Mouse (Mus musculus): ENCODE measurements around the gene Gm11627.
"Not testable (repeated sequence)": the region's sequence is repeated elsewhere in the genome, so short reads cannot be mapped to it uniquely, and the experiment has no call there.

Gene Gm11627

DNA sequence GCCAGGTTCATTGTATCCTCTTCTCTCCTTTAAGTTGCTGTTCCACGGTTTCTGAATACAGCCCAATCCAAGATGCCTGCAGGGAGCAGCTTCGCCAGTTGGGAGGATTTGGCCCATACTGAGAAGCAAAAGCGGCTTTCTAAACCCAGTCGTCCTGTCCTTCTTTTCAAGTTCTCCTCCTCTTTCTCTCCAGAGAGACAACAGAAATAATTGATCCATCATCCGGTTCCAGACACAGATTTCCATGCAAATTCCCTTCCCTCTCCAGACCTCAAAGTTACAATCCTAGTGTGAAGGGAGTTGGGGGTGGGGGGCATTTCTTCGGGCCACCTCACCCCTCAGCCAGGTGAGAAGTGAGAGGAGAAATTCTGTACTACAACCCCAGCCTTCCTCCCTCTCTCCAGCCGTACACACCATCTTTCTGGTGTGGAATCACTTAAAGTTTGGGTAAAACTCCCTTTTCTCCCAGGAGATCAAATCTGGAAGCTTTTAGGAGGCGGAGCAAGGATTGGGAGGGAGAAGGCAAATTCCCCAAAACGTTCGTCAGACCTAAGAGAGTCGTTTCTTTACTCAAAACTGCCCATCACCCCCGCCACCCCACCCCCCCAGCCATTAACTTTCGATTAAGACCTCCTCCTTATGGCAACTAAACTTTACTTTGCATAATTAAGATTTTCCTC is 23.7 kb upstream of the Gm11627 start:
- no peak for DNase-seq

GRCm38 (mm10) chr11:102599912-102600311 is 20.7 kb upstream of the Gm11627 start:
- no peak for DNase-seq

DNA sequence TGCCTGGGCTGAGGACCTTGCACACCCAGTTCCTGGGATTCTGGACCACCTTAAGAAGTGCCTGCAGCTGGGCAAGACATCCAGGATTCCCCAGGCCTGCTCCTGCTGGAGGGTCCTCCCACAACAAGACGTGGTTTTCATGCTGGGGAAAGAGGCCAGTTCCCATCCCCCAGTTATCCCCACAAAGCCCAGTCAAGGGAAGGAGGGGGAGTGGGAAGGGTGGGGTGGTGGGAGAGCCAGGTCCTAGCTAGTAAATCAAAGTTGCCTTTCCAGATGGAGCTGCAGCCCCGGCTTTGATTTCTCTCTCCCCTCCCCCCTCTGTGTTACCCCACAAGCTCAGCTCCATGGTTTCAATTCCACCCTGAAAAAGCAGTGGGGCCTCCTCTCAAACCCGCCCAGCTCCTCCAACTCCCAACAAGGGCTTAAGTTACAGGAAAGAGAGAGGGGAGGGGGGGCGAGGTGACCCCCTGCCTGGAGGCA is 16.1 kb upstream of the Gm11627 start:
- DNase-seq = no peak

GRCm38 (mm10) chr11:102587554-102587953 is 8.3 kb upstream of the Gm11627 start:
- no peak for DNase-seq

DNA sequence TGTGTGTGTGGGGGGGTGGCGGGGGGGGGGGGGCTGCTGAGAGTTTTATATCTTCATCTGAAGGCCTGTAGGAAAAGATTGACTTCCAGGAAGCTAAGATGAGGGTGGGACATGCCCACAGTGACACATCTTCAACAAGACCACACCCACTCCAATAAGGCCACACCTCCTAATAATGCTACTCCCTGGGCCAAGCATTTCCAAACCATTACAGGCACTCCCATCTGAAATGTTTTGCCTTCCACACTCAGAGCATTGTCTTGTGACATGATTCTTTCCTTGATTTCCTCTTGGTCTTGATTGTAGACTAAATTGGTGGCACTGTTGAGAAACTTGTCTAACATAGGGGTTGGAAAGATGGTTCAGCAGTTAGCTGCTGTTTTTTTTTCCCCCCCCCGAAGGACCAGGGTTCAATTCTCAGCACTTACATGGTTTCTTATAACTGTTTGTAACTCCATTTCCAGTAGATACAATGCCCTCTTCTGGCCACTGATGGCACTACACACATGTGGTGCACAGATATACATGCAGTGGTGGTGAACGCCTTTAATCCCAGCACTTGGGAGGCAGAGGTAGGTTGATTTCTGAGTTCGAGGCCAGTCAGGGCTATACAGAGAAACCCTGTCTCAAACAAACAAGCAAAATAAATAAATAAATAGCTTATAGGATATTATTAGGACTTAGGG is 7.3 kb upstream of the Gm11627 start:
- DNase-seq = no peak

GRCm38 (mm10) chr11:102582736-102583135 is 3.5 kb upstream of the Gm11627 start:
- no peak for DNase-seq

- DNase-seq = peak; percentile 39 to 65
Observed at GRCm38 (mm10) chr11:102582016-102582610, 2.9 kb upstream of the Gm11627 start.

- DNase-seq = no peak
Observed at GRCm38 (mm10) chr11:102581281-102582015, 2.2 kb upstream of the Gm11627 start.

- no peak for DNase-seq
Observed at GRCm38 (mm10) chr11:102580034-102580330, 721 bp upstream of the Gm11627 start.

- peak; percentile 75 to 95 for DNase-seq
Observed at GRCm38 (mm10) chr11:102578341-102579118, 731 bp downstream of the Gm11627 start.

DNA sequence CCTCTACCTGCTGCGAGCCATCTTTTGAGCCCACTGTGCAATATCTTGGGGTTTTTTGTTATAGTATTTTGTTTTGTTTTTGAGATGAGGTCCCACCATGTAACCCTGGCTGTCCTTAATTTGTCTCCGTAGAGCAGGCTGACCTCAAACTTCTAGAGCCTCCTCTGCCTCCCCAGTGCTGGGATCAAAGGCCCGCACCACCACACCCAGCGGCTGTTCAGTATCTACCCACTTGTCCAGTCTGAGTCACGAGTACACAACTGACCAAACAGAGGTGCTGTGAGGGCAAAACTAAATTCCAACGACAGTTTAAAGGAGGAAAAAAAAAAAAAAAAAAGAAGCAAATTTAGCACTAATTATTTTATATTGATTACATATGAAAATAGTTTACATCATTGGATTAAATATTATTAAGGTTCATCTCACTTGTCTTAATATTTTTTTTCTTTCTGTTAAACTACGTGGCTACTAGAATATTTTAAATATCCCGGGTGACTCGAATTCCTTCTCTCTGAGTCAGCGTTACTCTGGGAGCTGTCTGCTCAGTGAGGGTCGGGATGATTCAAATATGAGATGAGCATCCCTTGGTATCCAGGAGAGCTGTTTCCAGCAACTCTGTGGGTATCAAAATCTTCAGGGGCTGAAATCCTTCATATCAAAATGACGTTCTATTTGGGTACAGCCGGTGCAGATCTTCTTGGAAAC is 3.1 kb downstream of the Gm11627 start:
- DNase-seq = no peak

DNA sequence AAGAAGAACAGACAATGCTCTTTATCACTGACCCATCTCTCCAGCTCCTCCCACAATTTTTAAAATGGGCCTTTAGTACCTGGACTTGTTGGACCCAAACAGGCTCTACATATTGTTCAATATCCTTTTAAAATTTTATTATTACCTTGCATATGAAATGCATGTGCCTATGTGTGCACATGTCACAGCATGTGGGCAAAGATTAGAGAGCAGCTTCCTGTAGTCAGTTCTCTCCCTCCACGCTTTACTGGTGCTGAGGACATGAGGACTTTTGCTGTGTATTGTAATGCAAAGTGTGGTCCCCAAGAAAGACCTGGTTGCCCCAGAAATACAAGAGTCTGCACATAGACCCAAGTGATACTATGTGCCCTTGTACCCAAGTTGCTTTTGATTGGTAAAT is 4.2 kb downstream of the Gm11627 start:
- no peak for DNase-seq

- DNase-seq = peak; percentile 80 to 95
Observed at GRCm38 (mm10) chr11:102572866-102573663, 6.2 kb downstream of the Gm11627 start.

DNA sequence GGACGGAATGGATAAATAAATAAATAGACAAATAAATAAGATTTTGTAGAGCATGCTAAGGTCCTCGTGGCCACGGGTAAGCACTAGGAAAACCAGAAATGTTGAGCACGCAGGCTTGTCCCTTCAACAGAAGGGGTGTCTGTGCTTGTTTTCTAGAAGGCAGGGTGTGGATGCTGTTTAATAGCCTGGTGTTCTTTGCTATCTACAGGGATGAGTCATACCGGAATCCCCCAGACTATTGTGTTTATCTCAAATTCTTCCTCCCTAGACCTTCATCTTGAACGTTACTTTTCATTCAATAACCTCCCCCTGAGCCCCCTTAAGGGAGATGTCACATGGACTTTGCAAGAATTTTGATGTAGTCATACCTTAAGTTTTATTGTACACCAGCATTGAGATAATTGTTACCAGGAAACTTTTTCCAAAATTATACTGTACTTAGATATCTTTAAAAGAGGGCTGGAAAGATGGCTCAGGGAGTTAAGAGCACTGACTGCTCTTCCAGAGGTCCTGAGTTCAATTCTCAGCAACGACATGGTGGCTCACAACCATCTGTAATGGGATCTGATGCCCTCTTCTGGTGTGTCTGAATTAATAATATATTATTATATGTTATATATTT is 10.4 kb downstream of the Gm11627 start:
- DNase-seq = no peak

GRCm38 (mm10) chr11:102568191-102568590 is 11.1 kb downstream of the Gm11627 start:
- no peak for DNase-seq

DNA sequence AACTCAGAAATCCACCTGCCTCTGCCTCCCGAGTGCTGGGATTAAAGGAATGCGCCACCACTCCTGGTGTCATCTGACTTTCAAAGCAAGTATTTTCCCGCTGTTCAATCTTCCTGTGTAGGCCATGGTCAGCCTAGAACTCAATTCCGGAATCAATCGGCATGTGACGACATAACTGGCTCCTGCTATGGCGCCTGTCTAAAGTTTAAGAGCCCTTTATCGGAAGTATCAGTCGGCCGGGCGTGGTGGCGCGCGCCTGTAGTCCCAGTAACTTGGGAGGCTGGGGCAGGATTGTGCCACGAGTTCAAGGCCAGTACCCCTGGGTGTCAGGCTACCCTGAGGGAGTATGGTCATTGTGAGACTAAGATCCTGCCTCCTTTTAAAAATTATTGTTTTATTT is 11.5 kb downstream of the Gm11627 start:
- no peak for DNase-seq

GRCm38 (mm10) chr11:102567157-102567556 is 12.1 kb downstream of the Gm11627 start:
- no peak for DNase-seq

DNA sequence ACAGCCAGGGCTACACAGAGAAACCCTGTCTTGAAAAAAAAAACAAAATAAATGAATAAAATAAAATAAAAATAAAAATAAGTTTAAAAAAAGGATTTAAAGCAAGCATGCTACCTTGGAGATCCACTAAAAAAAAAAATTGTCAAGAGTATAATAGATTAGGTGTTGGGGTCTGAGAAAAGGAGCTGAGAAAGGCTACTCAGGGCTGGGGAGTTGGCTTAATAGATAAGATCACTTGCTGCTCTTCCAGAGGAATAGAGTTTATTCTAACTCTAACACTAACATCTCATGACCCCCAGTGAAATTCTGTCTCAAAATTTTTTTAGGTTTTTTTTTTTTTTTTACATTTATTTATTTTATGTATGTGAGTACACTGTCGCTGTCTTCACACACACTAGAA is 13.0 kb downstream of the Gm11627 start:
- no peak for DNase-seq

GRCm38 (mm10) chr11:102565741-102566140 is 13.5 kb downstream of the Gm11627 start:
- no peak for DNase-seq

GRCm38 (mm10) chr11:102564952-102565671 is 14.1 kb downstream of the Gm11627 start:
- DNase-seq = not testable (repeated sequence)
